Mouse (Mus musculus): ENCODE measurements around the gene H2al3.

Gene H2al3

GRCm38 (mm10) chrX:9849403-9849802 is at the start of gene H2al3:
Gene H2al3, plus strand, starts transcription at chrX:9849703.
- no peak for DNase-seq

DNA sequence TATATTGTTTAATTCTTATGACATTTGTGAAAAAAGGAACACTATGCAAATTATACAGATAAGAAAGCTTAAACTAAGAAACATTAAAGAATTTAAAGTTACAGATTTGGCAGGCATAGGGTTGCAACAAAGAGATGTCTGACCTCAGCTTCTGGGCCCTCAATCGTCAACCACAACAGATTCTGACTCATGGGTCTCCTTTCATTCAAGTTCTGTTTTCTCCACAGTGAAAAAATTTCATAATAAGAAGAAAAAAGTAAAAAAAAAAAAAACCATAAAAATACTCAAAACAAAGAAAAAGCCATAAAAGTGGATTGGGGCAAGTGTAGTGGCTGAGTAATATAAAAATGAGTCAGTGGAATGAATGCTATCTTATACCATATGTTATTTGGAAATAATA is 39.4 kb upstream of the H2al3 start:
- no peak for DNase-seq

DNA sequence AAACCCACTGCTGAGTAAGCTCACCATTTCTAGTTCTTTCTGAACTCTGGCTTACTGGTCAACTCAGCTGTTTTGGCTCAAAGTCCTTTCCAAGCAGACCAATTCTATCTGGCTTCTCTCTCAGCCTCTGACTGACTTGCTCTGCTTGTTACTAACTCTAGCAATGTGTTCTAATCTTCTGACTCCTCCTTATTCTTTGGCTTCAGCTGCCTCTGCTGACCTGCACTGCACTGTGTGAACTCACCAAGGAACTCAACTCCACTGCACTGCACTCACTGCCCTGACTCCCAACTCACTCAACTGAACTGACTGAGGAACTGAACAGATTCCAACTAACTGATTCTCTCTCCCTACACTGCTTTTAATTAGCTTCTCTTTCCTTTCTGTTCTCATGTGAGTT is 37.0 kb upstream of the H2al3 start:
- no peak for DNase-seq

- no peak for DNase-seq
These were observed 14.7 kb upstream of the H2al3 start for GRCm38 (mm10) chrX:9834779-9835178.

DNA sequence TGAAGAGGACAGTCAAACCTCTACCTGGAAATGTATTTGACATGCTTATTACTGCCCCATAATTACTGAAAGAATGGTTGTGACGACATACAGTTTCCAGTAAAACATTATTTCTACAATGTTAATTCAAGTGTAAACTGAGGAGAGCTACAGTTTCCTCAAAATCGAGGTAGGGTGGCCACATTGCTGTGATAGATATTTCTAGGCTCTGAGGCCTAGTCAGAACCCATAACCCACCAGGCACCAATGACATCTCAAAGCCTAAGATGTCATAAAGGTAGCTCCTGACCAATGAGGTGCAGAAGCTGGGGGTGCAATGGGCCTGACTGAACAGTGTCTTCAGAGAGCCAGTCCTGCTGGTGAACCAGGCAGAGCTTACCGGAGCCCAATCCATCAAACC is 2.9 kb upstream of the H2al3 start, which contains the start of gene Hypm:
Gene Hypm (plus strand): TSS at position 301 of the 400 bp plus-strand sequence.
- DNase-seq: no peak

DNA sequence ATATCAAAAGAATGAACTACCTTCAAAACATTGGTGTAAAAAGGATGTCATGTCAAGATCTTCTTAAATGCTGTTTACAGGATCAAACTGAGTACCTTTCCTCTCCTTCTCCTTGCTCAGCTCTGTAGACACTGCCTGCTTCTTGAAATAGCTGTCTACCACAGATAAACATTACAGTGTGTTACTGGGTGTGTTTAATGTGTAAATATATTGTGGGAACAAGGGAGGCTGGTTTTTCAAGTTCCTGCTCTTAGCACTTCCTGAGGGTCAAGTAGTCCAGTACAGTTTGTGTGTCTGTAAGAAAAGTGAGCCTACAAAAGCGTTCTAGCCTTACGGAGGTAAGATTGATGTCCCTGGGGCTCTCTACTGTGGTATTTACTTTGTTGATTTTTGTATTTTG is 12.4 kb downstream of the H2al3 start:
- DNase-seq: no peak

DNA sequence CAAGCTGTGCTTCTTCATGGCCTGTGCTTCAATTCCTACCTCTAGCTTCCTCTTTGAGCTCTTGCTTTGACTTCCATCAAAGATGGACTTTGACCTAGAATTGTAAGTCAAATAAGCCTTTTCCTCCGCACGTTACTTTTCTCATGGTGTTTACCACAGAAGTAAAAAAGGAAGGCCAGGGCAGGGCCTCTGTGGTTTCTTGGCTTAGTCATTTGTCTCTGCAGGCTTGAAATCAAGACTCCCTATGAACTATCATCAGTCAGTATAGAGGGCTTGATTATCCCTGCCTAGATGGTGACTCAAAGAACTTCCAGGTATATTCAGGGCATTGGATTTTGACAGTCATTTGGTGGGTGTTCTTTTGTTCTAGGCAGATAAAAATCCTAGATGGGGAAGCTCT is 26.0 kb downstream of the H2al3 start:
- no peak for DNase-seq

GRCm38 (mm10) chrX:9885322-9885721 is 35.8 kb downstream of the H2al3 start, which contains the start of gene Sytl5:
Gene Sytl5, plus strand, starts transcription at chrX:9885622.
- DNase-seq: no peak

All from liver (tissue).